Mouse (Mus musculus) spleen, adult 12 weeks (tissue): ENCODE data around the gene Ugt1a9.

Experiments
- DNase-seq: peaks from one replicate; pipeline ENCODE4 v3.0.0; 2022; ENCODE audit warnings: low spot score

Gene Ugt1a9

DNA sequence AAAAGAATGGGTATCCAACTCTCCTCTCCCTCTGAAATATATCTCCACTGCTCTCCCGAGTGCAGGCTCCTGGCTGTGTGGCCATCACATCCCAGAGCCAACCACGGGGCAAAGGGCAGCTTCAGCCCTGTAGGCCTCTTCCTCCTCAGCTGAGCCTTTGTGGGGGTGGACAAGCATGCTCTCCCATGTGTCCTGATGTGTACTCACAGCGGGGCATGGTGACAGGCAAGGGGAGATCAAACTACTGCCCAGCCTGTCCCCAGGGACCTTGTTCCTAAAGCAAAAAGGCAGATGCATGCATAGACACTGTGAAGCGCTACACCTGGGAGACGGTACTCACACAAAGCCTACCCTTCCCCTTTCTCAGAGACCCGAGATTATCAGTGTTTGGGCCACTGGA is 189.5 kb downstream of the Ugt1a9 start:
- no peak for DNase-seq

DNA sequence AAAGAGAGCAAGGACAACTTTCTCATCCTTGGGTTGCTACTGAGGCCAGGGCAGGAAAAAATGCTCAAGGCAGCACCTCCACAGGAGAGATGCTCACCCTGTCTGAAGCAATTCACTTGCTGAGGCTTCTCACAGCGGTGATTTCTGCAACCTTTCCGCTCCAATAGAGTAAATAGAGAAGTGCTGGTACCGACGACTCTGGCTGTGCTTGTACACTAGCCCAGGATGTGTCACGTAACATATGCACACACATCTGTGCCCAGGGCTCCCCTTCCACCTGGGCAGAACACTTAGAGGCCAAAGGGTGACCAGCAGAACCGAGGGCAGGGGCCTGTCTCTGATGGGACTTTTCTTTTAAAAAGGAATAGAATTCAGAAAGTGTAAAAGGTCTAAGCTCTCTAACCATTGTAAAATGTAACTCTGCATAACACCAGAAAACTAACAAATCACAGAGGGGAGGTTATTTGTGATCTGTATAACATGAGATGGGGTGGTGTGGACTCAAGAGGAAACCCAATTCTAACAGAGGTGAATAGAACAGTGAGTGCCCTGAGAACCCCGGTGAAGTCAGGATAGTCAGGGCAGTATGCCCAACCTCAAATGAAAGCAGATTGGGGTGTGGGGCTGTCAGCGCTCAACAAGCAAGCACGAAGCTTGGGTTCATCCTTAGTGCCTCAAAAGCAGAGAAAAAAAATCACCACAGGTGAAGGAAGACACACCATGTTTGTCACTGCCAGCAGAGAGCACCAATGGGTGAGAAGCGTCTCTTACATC is 190.2 kb downstream of the Ugt1a9 start:
- DNase-seq: no peak

DNA sequence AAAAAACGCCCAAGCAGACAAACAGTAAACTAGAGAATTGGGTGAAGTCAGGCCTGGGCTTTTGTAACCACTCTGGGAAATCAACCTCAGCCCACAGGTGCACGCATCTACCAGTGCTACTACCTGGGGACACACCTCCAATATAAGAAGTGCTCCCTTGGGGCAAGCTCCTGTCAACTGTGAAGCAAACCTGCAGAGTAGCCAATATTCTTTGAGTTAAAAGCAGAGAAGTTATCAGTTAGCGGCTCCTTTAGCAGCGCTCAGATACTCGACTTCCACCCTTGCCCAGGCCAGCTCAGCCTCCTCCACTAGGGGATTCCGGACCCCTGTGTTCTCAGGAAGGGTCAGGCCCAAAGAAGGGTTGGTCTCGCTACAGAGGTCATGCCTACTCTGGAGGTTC is 191.1 kb downstream of the Ugt1a9 start:
- no peak for DNase-seq

DNA sequence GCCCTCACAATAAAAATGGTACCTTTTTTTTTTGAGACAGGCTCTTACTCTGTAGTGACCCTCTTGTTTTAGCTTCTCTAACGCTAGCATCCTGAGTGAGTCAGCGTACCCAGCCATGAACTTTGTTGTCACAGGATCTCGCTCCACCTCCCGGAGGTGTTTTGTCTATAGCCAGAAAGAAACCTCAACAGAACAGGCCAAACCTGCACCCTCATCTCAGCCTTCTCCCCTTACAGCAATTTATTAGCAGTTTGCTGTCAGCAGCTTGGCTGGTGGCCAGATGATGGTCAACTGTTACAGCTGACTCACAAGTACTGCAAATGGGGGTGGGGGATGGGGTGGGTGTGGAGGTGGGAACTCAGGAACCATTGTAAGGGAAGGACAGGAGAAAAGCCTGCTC is 191.7 kb downstream of the Ugt1a9 start:
- DNase-seq: no peak

DNA sequence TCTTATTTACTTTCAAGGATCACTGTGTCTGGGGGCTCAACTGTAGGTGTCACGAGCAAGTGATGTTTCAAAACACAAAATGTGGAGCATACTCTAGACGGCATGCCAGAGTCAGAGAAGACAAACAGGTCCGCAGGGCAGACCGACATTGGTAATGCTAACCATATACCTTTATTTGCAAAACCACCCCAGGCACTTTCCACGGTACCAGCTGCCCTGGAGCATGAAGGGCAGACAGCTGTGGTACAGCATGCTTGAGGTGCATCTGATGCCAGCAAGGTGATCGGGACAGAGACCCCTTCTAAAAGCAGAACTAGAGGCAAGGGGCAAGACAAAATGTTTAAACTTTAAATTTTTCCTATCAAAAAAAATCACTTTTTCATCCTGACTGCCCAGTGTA is 192.4 kb downstream of the Ugt1a9 start:
- no peak for DNase-seq

DNA sequence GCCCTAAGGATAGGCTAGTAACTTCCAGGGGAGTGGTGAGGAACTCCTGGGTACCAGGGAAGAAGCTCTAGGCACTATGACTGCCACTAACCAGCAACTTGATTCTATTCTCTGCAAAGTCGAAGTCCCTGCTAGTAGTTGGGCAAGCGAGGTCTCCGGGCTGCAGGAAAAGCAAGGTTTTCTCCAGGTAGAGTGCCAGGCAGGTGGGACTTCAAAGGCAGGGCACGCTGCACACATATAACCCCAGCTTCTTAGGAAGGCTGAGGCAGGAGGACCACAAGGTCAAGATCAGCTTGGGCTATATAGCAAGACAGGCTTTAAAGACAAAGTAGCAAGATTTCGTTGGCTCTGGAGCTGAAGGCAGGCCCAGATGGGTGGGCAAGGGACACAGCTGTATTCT is 193.2 kb downstream of the Ugt1a9 start:
- DNase-seq: no peak

DNA sequence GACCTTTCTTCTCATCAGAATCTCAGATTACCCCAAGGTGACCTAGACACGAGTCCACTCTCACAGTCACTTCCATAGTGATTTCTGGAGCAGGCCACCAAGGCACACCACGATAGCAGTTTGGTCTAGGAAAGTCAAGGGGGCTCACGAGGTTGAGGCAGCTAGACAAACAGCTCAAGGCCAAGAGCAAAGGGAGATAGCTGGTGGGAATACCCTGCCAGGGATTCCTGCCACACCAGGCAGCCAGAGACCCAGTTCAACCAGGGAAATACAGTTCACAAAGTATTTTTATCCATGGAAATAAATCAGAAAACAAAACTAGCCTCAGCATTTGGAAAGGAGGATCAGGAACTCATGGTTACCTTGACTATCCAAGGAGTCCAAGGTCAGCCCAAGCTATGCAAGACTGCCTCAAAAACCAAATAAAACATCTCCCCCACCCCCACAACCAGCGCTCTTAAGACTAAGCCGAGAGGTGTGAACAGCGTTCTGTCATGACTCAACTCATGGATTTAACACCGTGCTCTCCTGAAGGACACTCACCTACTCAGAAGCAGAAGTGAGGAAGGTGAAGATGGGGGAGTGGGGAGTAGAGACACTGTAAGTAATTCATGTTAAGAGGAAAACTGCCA is 193.8 kb downstream of the Ugt1a9 start:
- DNase-seq: no peak

DNA sequence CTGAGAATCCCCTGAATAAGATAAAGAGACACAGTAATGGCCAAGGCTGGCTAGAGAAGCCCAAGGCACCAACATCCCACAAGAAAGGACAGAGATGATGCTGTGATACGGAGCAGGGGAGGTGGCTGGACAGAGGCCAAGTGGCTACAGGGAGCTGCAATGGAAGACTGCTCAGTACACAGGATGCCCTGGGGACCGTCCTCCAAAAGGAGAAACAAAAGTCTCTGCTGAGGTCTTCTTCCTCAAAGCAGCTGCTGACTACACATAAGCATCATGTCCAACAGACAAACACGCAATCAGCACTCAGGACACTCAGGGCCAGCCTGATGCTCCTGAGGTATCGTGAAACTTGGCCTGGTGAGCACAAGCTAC is 194.3 kb downstream of the Ugt1a9 start:
- no peak for DNase-seq

DNA sequence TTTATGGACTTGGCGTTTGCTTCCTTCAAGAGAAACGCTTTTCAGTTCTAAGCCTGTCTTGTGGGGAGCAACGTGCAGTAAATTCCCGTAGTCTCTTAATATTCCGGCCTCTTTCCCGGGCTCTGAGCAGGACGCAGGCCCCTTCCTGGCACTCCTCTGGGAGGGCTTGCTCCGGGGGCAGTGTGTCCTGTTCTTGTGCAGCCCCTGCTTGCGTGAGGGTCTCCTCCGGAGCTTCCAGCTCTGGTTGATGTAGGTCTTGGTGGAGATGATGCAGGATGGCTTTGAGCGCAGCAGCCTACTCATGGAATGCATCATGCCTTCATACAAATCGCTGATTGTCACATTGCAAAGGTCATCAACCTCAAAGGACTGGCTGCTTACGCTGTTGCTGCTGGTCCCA is 195.5 kb downstream of the Ugt1a9 start:
- no peak for DNase-seq

DNA sequence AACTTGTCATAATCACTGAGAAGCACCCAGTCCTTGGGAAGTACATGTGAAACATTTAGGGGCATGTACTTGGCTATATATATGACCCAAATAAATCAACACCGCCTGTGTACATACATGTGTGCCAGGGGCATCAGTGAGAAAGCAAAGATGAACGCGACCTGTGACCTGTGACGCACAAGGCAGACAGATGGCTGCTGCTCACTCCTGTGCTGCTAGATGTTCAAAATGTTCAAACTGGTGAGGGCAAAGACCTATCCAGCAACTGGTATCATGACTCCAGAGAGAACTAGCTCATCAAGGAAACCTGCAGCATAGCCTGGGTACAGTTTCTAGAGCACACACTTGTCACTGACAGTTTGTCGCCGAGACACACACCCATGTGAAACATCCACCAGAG is 196.9 kb downstream of the Ugt1a9 start:
- DNase-seq: no peak

DNA sequence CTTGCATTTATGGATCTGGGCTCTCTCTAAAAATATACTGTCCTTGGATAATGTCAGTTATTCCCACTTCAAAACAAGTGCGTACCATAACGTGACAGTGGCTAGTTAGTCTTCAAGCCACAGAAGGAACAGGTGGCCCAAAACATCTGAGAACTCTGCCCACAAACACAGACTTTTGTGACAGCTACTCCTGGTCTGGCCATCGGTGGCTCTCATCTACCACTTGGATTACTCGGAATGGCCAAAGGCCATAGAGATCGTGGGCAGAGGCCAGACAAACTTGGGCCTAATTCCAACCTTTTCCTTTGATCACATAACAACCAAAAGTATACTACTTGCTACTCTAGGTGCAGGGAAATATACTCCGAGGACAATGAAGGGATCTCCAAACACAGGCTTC is 197.5 kb downstream of the Ugt1a9 start:
- DNase-seq: no peak
